Comparison of ENCODE assay signal across 8 mouse cellular contexts in the genomic region with DNA sequence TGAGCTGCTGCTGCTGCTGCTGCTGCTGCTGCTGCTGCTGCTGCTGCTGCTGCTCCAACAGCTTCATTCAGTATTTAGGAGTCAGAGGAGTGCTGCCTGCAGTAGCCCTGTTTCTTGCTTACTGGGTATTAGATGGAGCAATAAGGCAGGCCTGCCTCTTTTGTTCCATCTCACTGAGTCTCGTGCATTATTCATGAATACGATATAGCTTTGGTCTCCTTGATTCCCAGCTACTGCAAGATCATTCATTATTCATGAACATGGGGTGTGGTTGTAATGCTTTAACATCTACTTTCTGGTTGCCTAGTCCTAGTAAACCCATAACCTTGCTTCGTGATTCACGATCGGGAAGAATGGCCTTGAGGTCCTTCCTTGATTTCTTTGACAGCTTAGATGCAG. TPM values are rescaled to one million over a fixed set of nuclear protein-coding genes. Genes with fewer than 3 reads are reported as not detected.
DNase-seq lines count a peak whose midpoint lies in the region; ATAC-seq and TF ChIP-seq lines count a peak whose summit lies in the region.

No protein-coding gene starts in this region.

- TF ChIP-seq POLR2A in thymus, adult 2 months (IDR thresholded peaks at IDR 0.05; ENCODE audit: control insufficient read depth, extremely low read depth, insufficient read depth, low read length, poor library complexity): no peak

- no peak for TF ChIP-seq CTCF in thymus, adult 2 months (IDR thresholded peaks at IDR 0.05; ENCODE audit: borderline replicate concordance, control insufficient read depth, extremely low read depth, insufficient read depth, low read length, poor library complexity)
- TF ChIP-seq CTCF in layer of hippocampus, adult 2 months (conservative IDR thresholded peaks at IDR 0.05): no peak

- H3K4me2 ChIP-seq in kidney, embryonic 15.5 days: no peak overlapping the region
- peak overlapping the region; percentile 11; the same call in 1 of the 2 replicates for H3K4me2 ChIP-seq in forebrain, embryonic 15.5 days (replicated peaks)
- peak overlapping the region; percentile 33 for H3K4me2 ChIP-seq in midbrain, embryonic 14.5 days (ENCODE audit: low read length)

- H3K27me3 ChIP-seq in kidney, embryonic 15.5 days: no peaks in the 10 kb centered on the region
- no peaks in the 10 kb centered on the region for H3K27me3 ChIP-seq in forebrain, embryonic 15.5 days
- H3K27me3 ChIP-seq in midbrain, embryonic 14.5 days (ENCODE audit: control insufficient read depth, insufficient read depth, low read length): no peaks in the 10 kb centered on the region
- no peaks in the 10 kb centered on the region for H3K27me3 ChIP-seq in thymus, adult 2 months (ENCODE audit: control insufficient read depth, insufficient read depth, low read length)

- H3K4me1 ChIP-seq in kidney, embryonic 15.5 days: no peaks in the 10 kb centered on the region
- peaks cover 38% of the 10 kb centered on the region for H3K4me1 ChIP-seq in forebrain, embryonic 15.5 days
- peaks cover 17% of the 10 kb centered on the region; the same call in 1 of the 2 replicates for H3K4me1 ChIP-seq in midbrain, embryonic 14.5 days (ENCODE audit: control insufficient read depth, insufficient read depth, low read length)
- peaks cover 2% of the 10 kb centered on the region; the same call in 1 of the 2 replicates for H3K4me1 ChIP-seq in thymus, adult 2 months (replicated peaks; ENCODE audit: control insufficient read depth, insufficient read depth, low read length)

- H3K27ac ChIP-seq in kidney, embryonic 15.5 days: peak overlapping the region; percentile 37; the same call in 1 of the 2 replicates
- H3K27ac ChIP-seq in forebrain, embryonic 15.5 days (replicated peaks): peak overlapping the region; percentile 91
- H3K27ac ChIP-seq in midbrain, embryonic 14.5 days (replicated peaks; ENCODE audit: low read depth, low read length): peak overlapping the region; percentile 89
- no peak overlapping the region for H3K27ac ChIP-seq in thymus, adult 2 months (ENCODE audit: control insufficient read depth, insufficient read depth, low read length)
- H3K27ac ChIP-seq in layer of hippocampus, adult 2 months: no peak overlapping the region

- peak overlapping the region; percentile 67 for H3K4me3 ChIP-seq in kidney, embryonic 15.5 days (replicated peaks)
- peak overlapping the region; percentile 68 for H3K4me3 ChIP-seq in forebrain, embryonic 15.5 days
- peak overlapping the region; percentile 53 for H3K4me3 ChIP-seq in midbrain, embryonic 14.5 days (replicated peaks; ENCODE audit: low read depth, low read length)
- no peak overlapping the region for H3K4me3 ChIP-seq in thymus, adult 2 months (ENCODE audit: control insufficient read depth, insufficient read depth, low read length)
- no peak overlapping the region for H3K4me3 ChIP-seq in layer of hippocampus, adult 2 months

- peak; percentile 19 for ATAC-seq in kidney, embryonic 15.5 days (replicated peaks; ENCODE audit: low FRiP score)
- ATAC-seq in forebrain, embryonic 15.5 days (replicated peaks): peak; percentile 81
- ATAC-seq in midbrain, embryonic 14.5 days (ENCODE audit: low FRiP score, low TSS enrichment): peak; percentile 81

- no peaks in the 10 kb centered on the region for H3K9me3 ChIP-seq in kidney, embryonic 15.5 days (replicated peaks)
- H3K9me3 ChIP-seq in forebrain, embryonic 15.5 days: no peaks in the 10 kb centered on the region
- no peaks in the 10 kb centered on the region for H3K9me3 ChIP-seq in midbrain, embryonic 14.5 days (ENCODE audit: control insufficient read depth, low read length)

- H3K36me3 ChIP-seq in kidney, embryonic 15.5 days: peaks cover 19% of the 10 kb centered on the region
- H3K36me3 ChIP-seq in forebrain, embryonic 15.5 days: no peaks in the 10 kb centered on the region
- H3K36me3 ChIP-seq in midbrain, embryonic 14.5 days (ENCODE audit: control insufficient read depth, insufficient read depth, low read length): peaks cover 7% of the 10 kb centered on the region
- no peaks in the 10 kb centered on the region for H3K36me3 ChIP-seq in thymus, adult 2 months (ENCODE audit: control insufficient read depth, insufficient read depth, low read length)

- no peak for DNase-seq in kidney, adult 8-10 months
- peak; percentile 45 for DNase-seq in brain, embryonic 18.5 days (ENCODE audit: low read depth, low spot score)
- DNase-seq in midbrain, embryonic 14.5 days: peak; percentile 77
- no peak for DNase-seq in urinary bladder, postnatal 10 days (ENCODE audit: low spot score)
- DNase-seq in thymus, adult 2 months: no peak
- DNase-seq in layer of hippocampus, adult 2 months (ENCODE audit: low spot score in 2 of 2): no peak

- WGBS in kidney, embryonic 15.5 days: 28% methylated on average over 5 of the region's 5 CpGs
- 22% methylated on average over 5 of the region's 5 CpGs for WGBS in forebrain, embryonic 15.5 days
- WGBS in midbrain, embryonic 14.5 days: 24% methylated on average over 5 of the region's 5 CpGs
- 31% methylated on average over 5 of the region's 5 CpGs for WGBS in thymus, adult 2 months

- no peak overlapping the region for H3K9ac ChIP-seq in kidney, embryonic 15.5 days
- no peak overlapping the region for H3K9ac ChIP-seq in forebrain, embryonic 15.5 days (replicated peaks)
- no peak overlapping the region for H3K9ac ChIP-seq in midbrain, embryonic 14.5 days (replicated peaks; ENCODE audit: low read length)

RNA-seq across cellular contexts. Expression of gene Uba1, which starts 4.2 kb away (rescaled TPM):
- polyA plus RNA-seq in kidney, embryonic 15.5 days (2015; fragmentation: Nextera tagmentation; extraction: Ambion mirVana): 201 and 214 TPM in 2 replicates
- 407 and 417 TPM in 2 replicates for polyA plus RNA-seq in forebrain, embryonic 15.5 days (2015; fragmentation: Nextera tagmentation; extraction: Ambion mirVana)
- 306 and 398 TPM in 2 replicates for polyA plus RNA-seq in midbrain, embryonic 14.5 days (2014; fragmentation: Nextera tagmentation; extraction: Ambion mirVana)
- polyA plus RNA-seq in thymus, adult 2 months (2012; rRNA removed): 429 and 454 TPM in 2 replicates
- total RNA-seq in layer of hippocampus, adult 2 months (2021): 100 to 1,000 TPM; 345 to 375 TPM

RNA-seq across cellular contexts. Expression of gene Cdk16, which starts 25.4 kb away (rescaled TPM):
- polyA plus RNA-seq in kidney, embryonic 15.5 days (2015; fragmentation: Nextera tagmentation; extraction: Ambion mirVana): 102 and 113 TPM in 2 replicates
- polyA plus RNA-seq in forebrain, embryonic 15.5 days (2015; fragmentation: Nextera tagmentation; extraction: Ambion mirVana): 133 and 137 TPM in 2 replicates
- 112 and 123 TPM in 2 replicates for polyA plus RNA-seq in midbrain, embryonic 14.5 days (2014; fragmentation: Nextera tagmentation; extraction: Ambion mirVana)
- 200 and 211 TPM in 2 replicates for polyA plus RNA-seq in thymus, adult 2 months (2012; rRNA removed)
- total RNA-seq in layer of hippocampus, adult 2 months (2021): 100 to 1,000 TPM; 195 to 200 TPM

RNA-seq across cellular contexts. Expression of gene Usp11, which starts 41.4 kb away (rescaled TPM):
- polyA plus RNA-seq in kidney, embryonic 15.5 days (2015; fragmentation: Nextera tagmentation; extraction: Ambion mirVana): 43.9 and 47.8 TPM in 2 replicates
- polyA plus RNA-seq in forebrain, embryonic 15.5 days (2015; fragmentation: Nextera tagmentation; extraction: Ambion mirVana): 85.3 and 86.6 TPM in 2 replicates
- 68.7 and 91.6 TPM in 2 replicates for polyA plus RNA-seq in midbrain, embryonic 14.5 days (2014; fragmentation: Nextera tagmentation; extraction: Ambion mirVana)
- polyA plus RNA-seq in thymus, adult 2 months (2012; rRNA removed): 38.3 and 39.3 TPM in 2 replicates
- 100 to 1,000 TPM; 114 to 122 TPM for total RNA-seq in layer of hippocampus, adult 2 months (2021)

RNA-seq across cellular contexts. Expression of gene Ndufb11, which starts 44.9 kb away (rescaled TPM):
- polyA plus RNA-seq in kidney, embryonic 15.5 days (2015; fragmentation: Nextera tagmentation; extraction: Ambion mirVana): 251 and 258 TPM in 2 replicates
- polyA plus RNA-seq in forebrain, embryonic 15.5 days (2015; fragmentation: Nextera tagmentation; extraction: Ambion mirVana): 192 and 199 TPM in 2 replicates
- 223 and 258 TPM in 2 replicates for polyA plus RNA-seq in midbrain, embryonic 14.5 days (2014; fragmentation: Nextera tagmentation; extraction: Ambion mirVana)
- polyA plus RNA-seq in thymus, adult 2 months (2012; rRNA removed): 117 and 150 TPM in 2 replicates
- total RNA-seq in layer of hippocampus, adult 2 months (2021): 100 to 1,000 TPM; 151 to 152 TPM

RNA-seq across cellular contexts. Expression of gene Rbm10, which starts 45.0 kb away (rescaled TPM):
- 71.5 and 77.9 TPM in 2 replicates for polyA plus RNA-seq in kidney, embryonic 15.5 days (2015; fragmentation: Nextera tagmentation; extraction: Ambion mirVana)
- 66.9 and 70.1 TPM in 2 replicates for polyA plus RNA-seq in forebrain, embryonic 15.5 days (2015; fragmentation: Nextera tagmentation; extraction: Ambion mirVana)
- polyA plus RNA-seq in midbrain, embryonic 14.5 days (2014; fragmentation: Nextera tagmentation; extraction: Ambion mirVana): 54.8 and 57.0 TPM in 2 replicates
- 127 and 131 TPM in 2 replicates for polyA plus RNA-seq in thymus, adult 2 months (2012; rRNA removed)
- 10 to 100 TPM; 51.2 to 52.5 TPM for total RNA-seq in layer of hippocampus, adult 2 months (2021)

Comparison
In these comparisons a context has a peak if more than half of its experiments do, and no peak if none do; other contexts are left out.
1. ATAC-seq: peak in every context shown above with its lines; median percentile 81 in forebrain, embryonic 15.5 days; 81 in midbrain, embryonic 14.5 days; 19 in kidney, embryonic 15.5 days.
2. H3K27ac ChIP-seq: peak in kidney, embryonic 15.5 days (single experiment), forebrain, embryonic 15.5 days (single experiment) and midbrain, embryonic 14.5 days (single experiment); none in thymus, adult 2 months (single experiment) and layer of hippocampus, adult 2 months (single experiment).
3. H3K4me3 ChIP-seq: peak in kidney, embryonic 15.5 days (single experiment), forebrain, embryonic 15.5 days (single experiment) and midbrain, embryonic 14.5 days (single experiment); none in thymus, adult 2 months (single experiment) and layer of hippocampus, adult 2 months (single experiment).
4. DNase-seq: peak in brain, embryonic 18.5 days (single experiment) and midbrain, embryonic 14.5 days (single experiment); none in kidney, adult 8-10 months (0 of 2), urinary bladder, postnatal 10 days (single experiment), thymus, adult 2 months (single experiment) and layer of hippocampus, adult 2 months (0 of 2).